Comparison of ENCODE assay signal across 10 mouse cellular contexts in the genomic region with DNA sequence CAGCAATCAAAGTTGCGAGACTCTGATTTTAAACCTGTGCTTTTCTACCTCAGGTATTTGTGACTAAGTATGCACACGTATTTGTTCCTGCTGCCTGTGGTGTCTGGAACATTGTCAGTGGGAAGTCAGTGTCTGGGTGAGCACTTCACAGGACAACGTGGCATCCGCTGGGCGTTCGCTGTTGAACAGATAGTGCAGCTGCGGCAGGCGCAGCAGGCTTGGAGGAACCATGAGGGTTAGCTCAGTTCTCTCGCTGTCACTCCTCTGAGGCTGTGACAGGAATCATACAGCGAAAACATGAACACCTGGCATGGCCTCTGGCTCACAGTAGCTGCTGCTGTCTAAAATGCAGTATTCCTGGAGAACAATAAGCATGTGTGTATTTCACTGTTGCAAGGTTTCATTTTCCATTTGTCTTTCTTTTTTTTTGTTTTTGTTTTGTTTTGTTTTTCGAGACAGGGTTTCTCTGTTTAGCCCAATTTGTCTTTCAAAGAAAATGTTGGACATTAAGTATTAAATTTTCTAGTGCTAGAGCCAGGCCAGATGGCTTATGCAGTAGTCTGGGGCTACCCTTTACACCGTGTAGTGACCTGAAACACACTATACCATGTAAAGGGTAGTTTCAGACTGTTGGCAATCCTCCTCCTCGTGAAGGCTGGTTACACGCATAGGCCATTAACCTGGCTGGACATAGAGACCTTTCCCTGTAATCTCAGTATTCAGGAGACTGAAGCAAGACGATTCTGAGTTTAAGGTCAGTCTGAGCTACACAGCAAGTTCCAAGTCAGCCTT. TPM values are rescaled to one million over a fixed set of nuclear protein-coding genes. Genes with fewer than 3 reads are reported as not detected.
DNase-seq lines count a peak whose midpoint lies in the region; ATAC-seq and TF ChIP-seq lines count a peak whose summit lies in the region.
"Had no signal": no experiment of that assay in that cellular context is flagged by ENCODE, and none has a peak within 500 bp of the region (broad histone marks: within the 10 kb centered on the region; RNA-seq: fewer than 3 reads in every experiment).

No protein-coding gene starts in this region.

- H3K9ac ChIP-seq in intestine, embryonic 14.5 days (ENCODE audit: low read length) = no peak overlapping the region
- no peak overlapping the region for H3K9ac ChIP-seq in intestine, postnatal 0 days (ENCODE audit: low read depth, low read length)
- H3K9ac ChIP-seq in embryonic facial prominence, embryonic 11.5 days (replicated peaks; ENCODE audit: low read length) = no peak overlapping the region
- H3K9ac ChIP-seq in limb, embryonic 15.5 days = no peak overlapping the region

- H3K4me1 ChIP-seq in intestine, embryonic 14.5 days (replicated peaks; ENCODE audit: control insufficient read depth, insufficient read depth, low read length) = no peaks in the 10 kb centered on the region
- H3K4me1 ChIP-seq in intestine, postnatal 0 days (replicated peaks; ENCODE audit: control insufficient read depth, insufficient read depth, low read length) = no peaks in the 10 kb centered on the region
- H3K4me1 ChIP-seq in embryonic facial prominence, embryonic 11.5 days (ENCODE audit: control insufficient read depth, insufficient read depth, low read length) = no peaks in the 10 kb centered on the region
- H3K4me1 ChIP-seq in limb, embryonic 15.5 days = peaks cover 2% of the 10 kb centered on the region; the same call in 1 of the 2 replicates

- WGBS in intestine, embryonic 14.5 days = 85% methylated on average over 15 of the region's 15 CpGs
- 83% methylated on average over 15 of the region's 15 CpGs for WGBS in intestine, postnatal 0 days
- 74% methylated on average over 15 of the region's 15 CpGs for WGBS in embryonic facial prominence, embryonic 11.5 days
- 75% methylated on average over 15 of the region's 15 CpGs for WGBS in limb, embryonic 15.5 days

- no peaks in the 10 kb centered on the region for H3K9me3 ChIP-seq in intestine, embryonic 14.5 days (ENCODE audit: control insufficient read depth, low read length)
- no peaks in the 10 kb centered on the region for H3K9me3 ChIP-seq in intestine, postnatal 0 days (ENCODE audit: control insufficient read depth)
- no peaks in the 10 kb centered on the region for H3K9me3 ChIP-seq in embryonic facial prominence, embryonic 11.5 days (replicated peaks; ENCODE audit: control insufficient read depth, low read length)
- no peaks in the 10 kb centered on the region for H3K9me3 ChIP-seq in limb, embryonic 15.5 days

- TF ChIP-seq CTCF in intestine, postnatal 0 days (IDR thresholded peaks at IDR 0.05; ENCODE audit: low read depth) = no peak

- peak overlapping the region; percentile 24; the same call in 1 of the 2 replicates for H3K27ac ChIP-seq in intestine, embryonic 14.5 days (ENCODE audit: low read depth)
- no peak overlapping the region; the same call in 1 of the 2 replicates for H3K27ac ChIP-seq in intestine, postnatal 0 days (ENCODE audit: low read depth, low read length)
- H3K27ac ChIP-seq in embryonic facial prominence, embryonic 11.5 days (replicated peaks; ENCODE audit: low read depth, low read length) = no peak overlapping the region
- 0 out of 2 replicates have a peak overlapping the region, but pooled peaks have one; percentile 43 for H3K27ac ChIP-seq in limb, embryonic 15.5 days

- H3K4me3 ChIP-seq in intestine, embryonic 14.5 days (ENCODE audit: low read depth, low read length) = no peak overlapping the region
- no peak overlapping the region for H3K4me3 ChIP-seq in intestine, postnatal 0 days (ENCODE audit: low read depth, low read length)
- H3K4me3 ChIP-seq in embryonic facial prominence, embryonic 11.5 days (ENCODE audit: low read depth, low read length) = no peak overlapping the region
- H3K4me3 ChIP-seq in limb, embryonic 15.5 days = no peak overlapping the region

- no peak for ATAC-seq in intestine, embryonic 14.5 days (replicated peaks; ENCODE audit: low FRiP score, low TSS enrichment, low read depth)
- ATAC-seq in intestine, postnatal 0 days = no peak
- ATAC-seq in embryonic facial prominence, embryonic 11.5 days (replicated peaks; ENCODE audit: insufficient number of reproducible peaks, low FRiP score, low TSS enrichment, low read depth) = peak; percentile 20; the same call in 1 of the 2 replicates
- ATAC-seq in limb, embryonic 15.5 days (ENCODE audit: insufficient number of reproducible peaks, low FRiP score, low TSS enrichment, low read depth) = no peak

- no peak overlapping the region for H3K4me2 ChIP-seq in intestine, embryonic 14.5 days (ENCODE audit: low read length)
- no peak overlapping the region for H3K4me2 ChIP-seq in intestine, postnatal 0 days (replicated peaks; ENCODE audit: low read depth)
- no peak overlapping the region for H3K4me2 ChIP-seq in embryonic facial prominence, embryonic 11.5 days (ENCODE audit: low read depth, low read length)
- no peak overlapping the region for H3K4me2 ChIP-seq in limb, embryonic 15.5 days

- no peaks in the 10 kb centered on the region for H3K27me3 ChIP-seq in intestine, embryonic 14.5 days (replicated peaks; ENCODE audit: control insufficient read depth, insufficient read depth, low read length)
- no peaks in the 10 kb centered on the region for H3K27me3 ChIP-seq in intestine, postnatal 0 days (replicated peaks; ENCODE audit: control insufficient read depth, insufficient read depth, low read length)
- H3K27me3 ChIP-seq in embryonic facial prominence, embryonic 11.5 days (ENCODE audit: control insufficient read depth, insufficient read depth, low read length) = no peaks in the 10 kb centered on the region
- no peaks in the 10 kb centered on the region for H3K27me3 ChIP-seq in limb, embryonic 15.5 days

- peaks cover 22% of the 10 kb centered on the region; the same call in 1 of the 2 replicates for H3K36me3 ChIP-seq in intestine, embryonic 14.5 days (ENCODE audit: control insufficient read depth, insufficient read depth, low read length)
- peaks cover 18% of the 10 kb centered on the region for H3K36me3 ChIP-seq in intestine, postnatal 0 days (ENCODE audit: control insufficient read depth, insufficient read depth)
- no peaks in the 10 kb centered on the region for H3K36me3 ChIP-seq in embryonic facial prominence, embryonic 11.5 days (replicated peaks; ENCODE audit: control insufficient read depth, insufficient read depth, low read depth, low read length)
- H3K36me3 ChIP-seq in limb, embryonic 15.5 days = peaks cover 11% of the 10 kb centered on the region

- DNase-seq in intestine, embryonic 14.5 days (ENCODE audit: low spot score) = peak; percentile 47
- peak; percentile 50 for DNase-seq in CD4-positive helper T cell, adult 2 months (ENCODE audit: low read depth, low spot score)
- DNase-seq in embryonic facial prominence, embryonic 11.5 days (ENCODE audit: low spot score) = no peak
- DNase-seq in frontal cortex, adult 2 months (ENCODE audit: extremely low spot score in 1 of 2, low spot score in 1 of 2) = no peak
- DNase-seq in left cerebral cortex, adult 18-20 months (ENCODE audit: low spot score in 2 of 2) = no peak
- DNase-seq in urinary bladder, postnatal 10 days (ENCODE audit: low spot score) = no peak
- DNase-seq: adrenal gland, postnatal 36 days; heart, postnatal 14 days had no signal

RNA-seq across cellular contexts. Expression of a gene that starts 20.2 kb away (rescaled TPM):
- 92.2 and 101 TPM in 2 replicates for polyA plus RNA-seq in intestine, embryonic 14.5 days (2014; fragmentation: Nextera tagmentation; extraction: Ambion mirVana)
- 32.8 and 36.5 TPM in 2 replicates for polyA plus RNA-seq in intestine, postnatal 0 days (2015; fragmentation: Nextera tagmentation; extraction: Ambion mirVana)
- polyA plus RNA-seq in embryonic facial prominence, embryonic 11.5 days (2014; fragmentation: Nextera tagmentation; extraction: Ambion mirVana) = 122 and 128 TPM in 2 replicates
- polyA plus RNA-seq in limb, embryonic 15.5 days (2015; fragmentation: Nextera tagmentation; extraction: Ambion mirVana) = 135 and 142 TPM in 2 replicates
- 15.5 and 16.6 TPM in 2 replicates for polyA plus RNA-seq in frontal cortex, adult 2 months (2012; rRNA removed)
- 1 to 10 TPM; 8.8 to 9.5 TPM for total RNA-seq in left cerebral cortex, adult 18-20 months (2021)

RNA-seq across cellular contexts. Expression of a gene that starts 52.8 kb away (rescaled TPM):
- 36.2 and 39.8 TPM in 2 replicates for polyA plus RNA-seq in intestine, embryonic 14.5 days (2014; fragmentation: Nextera tagmentation; extraction: Ambion mirVana)
- polyA plus RNA-seq in intestine, postnatal 0 days (2015; fragmentation: Nextera tagmentation; extraction: Ambion mirVana) = 18.4 and 18.5 TPM in 2 replicates
- 45.9 and 50.0 TPM in 2 replicates for polyA plus RNA-seq in embryonic facial prominence, embryonic 11.5 days (2014; fragmentation: Nextera tagmentation; extraction: Ambion mirVana)
- 35.3 and 37.1 TPM in 2 replicates for polyA plus RNA-seq in limb, embryonic 15.5 days (2015; fragmentation: Nextera tagmentation; extraction: Ambion mirVana)
- 29.0 and 30.6 TPM in 2 replicates for polyA plus RNA-seq in frontal cortex, adult 2 months (2012; rRNA removed)
- 10 to 100 TPM; 34.9 to 36.6 TPM for total RNA-seq in left cerebral cortex, adult 18-20 months (2021)

Comparison
In these comparisons a context has a peak if more than half of its experiments do, and no peak if none do; other contexts are left out.
1. H3K27ac ChIP-seq: peak in intestine, embryonic 14.5 days (single experiment) and limb, embryonic 15.5 days (single experiment); none in intestine, postnatal 0 days (single experiment) and embryonic facial prominence, embryonic 11.5 days (single experiment).
2. DNase-seq: peak in intestine, embryonic 14.5 days (single experiment) and CD4-positive helper T cell, adult 2 months (single experiment); none in embryonic facial prominence, embryonic 11.5 days (single experiment), frontal cortex, adult 2 months (0 of 2), left cerebral cortex, adult 18-20 months (0 of 2) and urinary bladder, postnatal 10 days (single experiment).